Mouse (Mus musculus): ENCODE measurements around the gene Slc13a5.

Slc13a5 gene

GRCm38 (mm10) chr11:72206341-72207203 lies 60.5 kb downstream of the Slc13a5 start, which contains the start of gene Gm43951:
TSS of gene Gm43951 (minus strand) at chr11:72206840.
- no peak for DNase-seq (ENCODE audit: low read depth, low spot score)

GRCm38 (mm10) chr11:72205256-72205655 lies 61.8 kb downstream of the Slc13a5 start:
- DNase-seq (ENCODE audit: low read depth, low spot score): no peak

GRCm38 (mm10) chr11:72203440-72203839 lies 63.6 kb downstream of the Slc13a5 start:
- no peak for DNase-seq (ENCODE audit: low read depth, low spot score)

- no peak for DNase-seq (ENCODE audit: low read depth, low spot score)
Measured at GRCm38 (mm10) chr11:72196506-72196905, 70.5 kb downstream of the Slc13a5 start.

- no peak for DNase-seq (ENCODE audit: low read depth, low spot score)
Measured at GRCm38 (mm10) chr11:72194259-72194658, 72.8 kb downstream of the Slc13a5 start.
